In the genomic region with DNA sequence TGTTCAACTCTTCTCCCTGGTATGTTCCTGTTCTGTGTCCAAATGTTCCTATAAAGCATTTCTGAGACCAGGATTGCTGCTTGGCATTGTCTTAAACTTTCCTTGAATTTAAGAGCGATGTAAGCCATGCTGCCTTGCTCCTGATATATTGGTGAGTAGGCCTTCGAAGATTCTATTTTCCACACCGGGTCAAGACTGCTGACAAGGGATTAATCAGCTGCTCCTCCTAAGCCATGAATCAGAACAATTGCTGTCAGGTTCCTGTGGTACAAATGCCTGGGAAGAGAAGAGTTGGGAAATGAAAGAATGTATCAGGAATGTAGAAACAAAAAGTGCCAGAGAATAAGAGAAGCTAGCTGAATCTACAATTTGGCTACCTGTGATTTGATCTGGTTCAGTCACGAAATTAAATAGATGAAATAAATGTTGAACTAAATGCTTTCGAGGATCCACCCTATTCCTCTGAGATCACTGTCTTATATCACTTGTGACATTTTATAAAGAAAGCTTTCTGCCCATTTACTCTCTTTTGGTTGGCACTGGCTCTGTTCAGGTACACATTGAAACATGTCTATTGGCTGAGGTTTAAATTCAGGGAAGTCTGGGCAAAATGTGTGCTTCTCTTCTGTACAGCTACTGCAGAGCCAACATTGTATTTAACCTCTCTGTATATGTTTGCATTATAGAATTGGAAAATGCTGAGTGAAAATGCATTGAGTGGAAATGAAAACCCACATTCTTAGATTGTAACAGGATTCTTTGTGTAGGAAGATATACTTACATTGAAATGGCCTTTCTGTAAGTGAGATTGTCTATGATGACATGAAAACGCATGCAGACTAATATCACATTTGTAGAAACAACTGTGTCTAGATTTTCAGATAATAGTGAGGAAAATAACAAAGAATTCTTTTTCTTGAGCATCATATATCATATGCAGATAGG, we compare ENCODE assay signal across 15 mouse cellular contexts.
A peak's percentile ranks its signal among the peaks of the same experiment; 100 is the strongest.
DNase-seq lines count a peak whose midpoint lies in the region; ATAC-seq and TF ChIP-seq lines count a peak whose summit lies in the region.
"Had no signal": no experiment of that assay in that cellular context is flagged by ENCODE, and none has a peak within 500 bp of the region (broad histone marks: within the 10 kb centered on the region; RNA-seq: fewer than 3 reads in every experiment).

No protein-coding gene starts in this region.

- no peaks in the 10 kb centered on the region; the same call in 1 of the 2 replicates for H3K4me1 ChIP-seq in forebrain, embryonic 14.5 days (ENCODE audit: control insufficient read depth, insufficient read depth, low read length)
- 0 out of 2 replicates have a peak, but pooled peaks cover 10% of the 10 kb centered on the region for H3K4me1 ChIP-seq in forebrain, embryonic 13.5 days
- H3K4me1 ChIP-seq in hindbrain, postnatal 0 days (ENCODE audit: insufficient read depth, low read length): no peaks in the 10 kb centered on the region
- H3K4me1 ChIP-seq in midbrain, embryonic 16.5 days (ENCODE audit: control insufficient read depth, insufficient read depth, low read length): peaks cover 30% of the 10 kb centered on the region
- H3K4me1 ChIP-seq in intestine, embryonic 16.5 days (ENCODE audit: control insufficient read depth, insufficient read depth, low read length): no peaks in the 10 kb centered on the region

- H3K27me3 ChIP-seq in forebrain, embryonic 14.5 days (replicated peaks; ENCODE audit: control insufficient read depth, insufficient read depth, low read length): no peaks in the 10 kb centered on the region
- H3K27me3 ChIP-seq in forebrain, embryonic 13.5 days: no peaks in the 10 kb centered on the region
- no peaks in the 10 kb centered on the region for H3K27me3 ChIP-seq in hindbrain, postnatal 0 days (ENCODE audit: insufficient read depth, low read length)
- no peaks in the 10 kb centered on the region for H3K27me3 ChIP-seq in midbrain, embryonic 16.5 days (ENCODE audit: control insufficient read depth, insufficient read depth, low read depth, low read length)
- no peaks in the 10 kb centered on the region for H3K27me3 ChIP-seq in intestine, embryonic 16.5 days (replicated peaks; ENCODE audit: control insufficient read depth, insufficient read depth, low read length)
- H3K27me3 ChIP-seq: CH12.LX had no signal

- no peak for ATAC-seq in forebrain, embryonic 14.5 days
- no peak for ATAC-seq in forebrain, embryonic 13.5 days
- no peak for ATAC-seq in hindbrain, postnatal 0 days
- no peak for ATAC-seq in midbrain, embryonic 16.5 days
- ATAC-seq in intestine, embryonic 16.5 days: no peak

- H3K9ac ChIP-seq in forebrain, embryonic 14.5 days (ENCODE audit: low read length): no peak overlapping the region
- no peak overlapping the region for H3K9ac ChIP-seq in forebrain, embryonic 13.5 days
- no peak overlapping the region for H3K9ac ChIP-seq in hindbrain, postnatal 0 days (replicated peaks; ENCODE audit: low read length)
- peak overlapping the region; percentile 23; the same call in 1 of the 2 replicates for H3K9ac ChIP-seq in midbrain, embryonic 16.5 days (ENCODE audit: low read depth, low read length)
- no peak overlapping the region for H3K9ac ChIP-seq in intestine, embryonic 16.5 days (ENCODE audit: low read depth, low read length)

- no peak overlapping the region for H3K4me3 ChIP-seq in forebrain, embryonic 14.5 days (ENCODE audit: low read depth, low read length)
- H3K4me3 ChIP-seq in forebrain, embryonic 13.5 days: no peak overlapping the region
- no peak overlapping the region for H3K4me3 ChIP-seq in hindbrain, postnatal 0 days (ENCODE audit: low read length)
- no peak overlapping the region for H3K4me3 ChIP-seq in midbrain, embryonic 16.5 days (ENCODE audit: low read depth, low read length)
- no peak overlapping the region for H3K4me3 ChIP-seq in intestine, embryonic 16.5 days (ENCODE audit: low read length)
- H3K4me3 ChIP-seq: gastrocnemius, adult 2 months had no signal

- H3K4me2 ChIP-seq in forebrain, embryonic 14.5 days (ENCODE audit: low read length): no peak overlapping the region
- no peak overlapping the region for H3K4me2 ChIP-seq in forebrain, embryonic 13.5 days
- no peak overlapping the region for H3K4me2 ChIP-seq in hindbrain, postnatal 0 days (ENCODE audit: low read depth, low read length)
- peak overlapping the region; percentile 22 for H3K4me2 ChIP-seq in midbrain, embryonic 16.5 days (ENCODE audit: low read length)
- H3K4me2 ChIP-seq in intestine, embryonic 16.5 days (ENCODE audit: low read depth, low read length): no peak overlapping the region

- no peaks in the 10 kb centered on the region for H3K9me3 ChIP-seq in forebrain, embryonic 14.5 days (replicated peaks; ENCODE audit: control insufficient read depth, low read length)
- H3K9me3 ChIP-seq in forebrain, embryonic 13.5 days (replicated peaks): no peaks in the 10 kb centered on the region
- no peaks in the 10 kb centered on the region for H3K9me3 ChIP-seq in hindbrain, postnatal 0 days (ENCODE audit: low read length)
- no peaks in the 10 kb centered on the region for H3K9me3 ChIP-seq in midbrain, embryonic 16.5 days (replicated peaks; ENCODE audit: control insufficient read depth, low read length, poor library complexity, severe bottlenecking)
- no peaks in the 10 kb centered on the region for H3K9me3 ChIP-seq in intestine, embryonic 16.5 days (ENCODE audit: control insufficient read depth, low read length)

- 68% methylated on average over 6 of the region's 6 CpGs for WGBS in forebrain, embryonic 14.5 days
- 58% methylated on average over 6 of the region's 6 CpGs for WGBS in forebrain, embryonic 13.5 days
- WGBS in hindbrain, postnatal 0 days: 53% methylated on average over 6 of the region's 6 CpGs
- 35% methylated on average over 6 of the region's 6 CpGs for WGBS in midbrain, embryonic 16.5 days
- 66% methylated on average over 6 of the region's 6 CpGs for WGBS in intestine, embryonic 16.5 days

- H3K27ac ChIP-seq in forebrain, embryonic 14.5 days (ENCODE audit: low read depth, low read length): peak overlapping the region; percentile 23; the same call in 1 of the 2 replicates
- H3K27ac ChIP-seq in forebrain, embryonic 13.5 days: no peak overlapping the region; the same call in 1 of the 2 replicates
- peak overlapping the region; percentile 68 for H3K27ac ChIP-seq in hindbrain, postnatal 0 days
- peak overlapping the region; percentile 88 for H3K27ac ChIP-seq in midbrain, embryonic 16.5 days (ENCODE audit: low read length)
- H3K27ac ChIP-seq in intestine, embryonic 16.5 days (ENCODE audit: low read length): no peak overlapping the region
- H3K27ac ChIP-seq: gastrocnemius, adult 2 months; stomach, postnatal 0 days had no signal

- no peak for DNase-seq in forebrain, embryonic 14.5 days (ENCODE audit: low spot score)
- peak; percentile 13 for DNase-seq in Muller cell, postnatal 12 days (ENCODE audit: inconsistent ontology term)
- DNase-seq in hindbrain, postnatal 0 days (ENCODE audit: low spot score): no peak
- no peak for DNase-seq in ovary, postnatal 14 days (ENCODE audit: low spot score)
- no peak for DNase-seq in lung, adult 18-20 months
- DNase-seq: adrenal gland, adult 2 months; cerebellum, postnatal 10 days; gastrocnemius, adult 2 months; kidney, postnatal 4 days; right cerebral cortex, postnatal 14 days had no signal

- no peak for TF ChIP-seq CTCF in hindbrain, postnatal 0 days (IDR thresholded peaks at IDR 0.05; ENCODE audit: low read depth)

- no peaks in the 10 kb centered on the region for H3K36me3 ChIP-seq in forebrain, embryonic 14.5 days (ENCODE audit: control insufficient read depth, insufficient read depth, low read length)
- no peaks in the 10 kb centered on the region for H3K36me3 ChIP-seq in forebrain, embryonic 13.5 days (ENCODE audit: poor library complexity, severe bottlenecking)
- no peaks in the 10 kb centered on the region for H3K36me3 ChIP-seq in hindbrain, postnatal 0 days (ENCODE audit: insufficient read depth, low read length)
- H3K36me3 ChIP-seq in midbrain, embryonic 16.5 days (ENCODE audit: control insufficient read depth, insufficient read depth, low read length): no peaks in the 10 kb centered on the region
- H3K36me3 ChIP-seq in intestine, embryonic 16.5 days (ENCODE audit: control insufficient read depth, insufficient read depth, low read length): no peaks in the 10 kb centered on the region

Comparison
In these comparisons a context has a peak if more than half of its experiments do, and no peak if none do; other contexts are left out.
1. H3K27ac ChIP-seq: peak in forebrain, embryonic 14.5 days (single experiment), hindbrain, postnatal 0 days (single experiment) and midbrain, embryonic 16.5 days (single experiment); none in forebrain, embryonic 13.5 days (single experiment) and intestine, embryonic 16.5 days (single experiment).